Mouse (Mus musculus) large intestine, adult 2 months (tissue): Measurements from ENCODE around the gene Ntrk3. TPM values are rescaled to one million over a fixed set of nuclear protein-coding genes. Genes with fewer than 3 reads are reported as not detected.

Source experiments
- DNase-seq: peaks from one replicate; pipeline ENCODE4 v3.0.0-alpha.2; 2012; ENCODE audit warnings: low read depth, low spot score
- WGBS: fragments of 180-500 bp; shearing (Covaris S2); methylation state at CpG from one replicate; pipeline ENCODE4 v1.1.7; 2018; 5-methylcytosine and 5-hydroxymethylcytosine counted together
- polyA plus RNA-seq: library from polyadenylated mRNA; depleted of rRNA; stranded (reverse); fragments of >200 nt; gene quantifications from 2 replicates; pipeline ENCODE4 v1.2.3, GENCODE M21; 2012

Ntrk3 gene
- polyA plus RNA-seq, 1 experiment, result 1.0 TPM

DNA sequence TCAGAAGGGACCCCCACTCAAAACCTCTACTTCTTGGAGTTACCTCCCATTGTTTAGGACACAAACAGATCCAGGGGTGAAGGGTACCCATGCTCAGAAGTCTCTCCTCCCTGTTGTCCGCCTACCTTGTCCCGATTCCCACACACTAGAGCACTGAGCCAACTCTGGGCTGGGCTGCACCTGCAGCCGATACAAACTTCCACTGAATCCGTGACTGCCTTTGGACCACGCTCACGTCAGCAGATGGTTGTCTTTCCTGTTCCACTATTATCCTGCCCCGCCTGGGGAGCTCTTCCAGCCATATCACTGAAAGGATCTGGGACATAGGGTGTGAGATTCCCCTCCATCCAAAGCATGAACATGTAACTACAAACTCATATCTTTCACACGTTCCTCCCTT lies 188.4 kb downstream of the Ntrk3 start:
- DNase-seq, result no peak
- WGBS, result 81% methylated on average over 8 of the region's 8 CpGs

DNA sequence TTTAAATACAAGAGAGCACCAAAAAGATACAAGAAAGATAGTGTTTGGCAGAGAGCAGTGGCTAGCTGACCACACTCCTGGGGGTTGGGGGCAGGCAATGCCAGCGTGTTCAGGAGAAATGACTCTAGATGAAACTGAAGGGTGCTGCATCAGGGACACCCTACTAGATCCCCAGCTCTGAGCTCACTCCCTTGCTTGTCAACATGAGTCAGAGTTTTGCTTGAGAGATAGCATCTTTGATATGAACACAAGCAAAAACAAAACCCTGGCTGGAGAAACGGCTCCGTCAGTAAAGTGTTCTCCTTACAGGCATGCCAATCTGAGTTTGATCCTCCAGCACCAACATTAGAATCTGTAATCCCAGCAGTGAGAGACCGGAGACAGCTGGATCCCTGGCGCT lies 189.1 kb downstream of the Ntrk3 start:
- DNase-seq, result no peak
- WGBS, result 83% methylated on average over 5 of the region's 5 CpGs

DNA sequence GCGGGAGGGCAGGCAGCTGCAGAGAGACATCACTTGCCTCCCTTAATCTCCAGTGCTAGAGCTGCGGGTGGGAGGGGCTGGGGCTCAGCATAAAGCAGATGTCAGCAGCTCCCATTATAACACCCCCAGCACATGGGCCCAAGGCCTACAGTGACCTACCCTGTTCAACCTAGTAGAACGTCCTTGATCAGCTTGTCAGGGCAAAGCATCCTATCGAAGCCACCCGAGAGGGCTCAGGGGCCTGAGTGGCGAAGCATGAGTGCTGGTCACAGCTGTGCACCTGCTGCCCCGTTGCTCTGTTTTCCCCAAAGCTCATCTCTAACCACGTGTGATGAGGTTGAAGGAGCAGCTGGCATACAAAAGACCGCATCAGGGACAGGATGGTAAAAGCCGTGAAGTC lies 191.3 kb downstream of the Ntrk3 start:
- DNase-seq, result no peak
- WGBS, result 76% methylated on average over 10 of the region's 10 CpGs

DNA sequence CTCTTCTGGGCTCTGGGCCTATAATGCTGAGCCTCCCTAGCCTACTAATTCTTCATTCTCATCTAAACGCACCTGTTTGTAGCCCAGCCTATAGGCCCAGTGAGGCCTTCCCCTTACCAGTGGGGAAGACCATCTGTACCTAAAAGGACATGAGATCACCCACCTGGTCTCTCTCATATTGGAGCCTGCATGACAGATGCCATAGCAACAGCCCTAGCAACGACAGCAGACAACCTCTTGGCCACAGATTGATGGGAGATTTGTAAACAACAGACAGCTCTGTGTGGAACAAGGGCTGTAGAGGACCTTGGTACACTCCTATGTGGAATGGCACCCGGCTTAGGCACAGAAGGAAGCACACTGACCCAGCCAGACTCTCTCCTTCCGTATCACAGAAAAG lies 195.3 kb downstream of the Ntrk3 start:
- DNase-seq, result no peak
- 61% methylated on average over 4 of the region's 4 CpGs for WGBS

DNA sequence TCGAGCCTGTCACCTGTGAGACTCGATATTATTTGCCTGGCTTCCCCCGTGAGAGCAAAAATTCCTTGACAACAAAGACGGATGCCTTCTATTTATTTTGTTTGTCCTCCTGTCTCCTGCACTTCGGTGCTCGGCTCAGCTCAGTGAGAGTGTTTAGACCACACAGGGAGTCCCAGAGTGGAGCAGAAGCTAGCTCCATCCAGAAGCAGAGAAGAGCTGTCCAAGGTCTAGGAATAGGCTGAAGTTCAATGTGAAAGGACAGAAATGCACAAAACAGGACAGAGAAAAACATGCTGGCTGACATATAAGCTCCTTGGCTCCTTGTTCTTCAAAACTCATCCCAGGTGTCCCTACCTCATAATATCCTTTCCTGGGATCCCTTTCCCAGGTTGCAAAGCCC lies 207.5 kb downstream of the Ntrk3 start:
- no peak for DNase-seq
- WGBS, result 26% methylated on average over 6 of the region's 6 CpGs

DNA sequence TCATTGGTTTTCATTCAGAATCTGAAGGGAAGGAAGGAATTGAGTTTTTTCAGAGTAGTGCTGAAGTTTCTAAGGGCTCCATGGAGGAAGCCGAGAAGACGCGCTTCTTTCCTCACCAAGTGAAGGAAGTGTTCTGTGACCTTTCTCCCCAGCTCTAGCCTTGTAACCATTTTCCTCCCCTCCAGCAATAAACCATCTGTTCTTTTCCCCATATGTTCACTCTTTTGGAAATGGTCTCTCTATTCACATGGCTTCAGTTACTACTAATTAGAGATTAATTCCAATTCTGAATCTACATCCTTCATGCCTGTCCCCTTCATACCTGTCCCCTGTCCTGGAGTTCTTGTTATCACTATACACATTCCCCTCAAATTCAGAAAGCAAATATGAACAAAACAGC lies 209.8 kb downstream of the Ntrk3 start:
- 82% methylated on average over 3 of the region's 3 CpGs for WGBS

DNA sequence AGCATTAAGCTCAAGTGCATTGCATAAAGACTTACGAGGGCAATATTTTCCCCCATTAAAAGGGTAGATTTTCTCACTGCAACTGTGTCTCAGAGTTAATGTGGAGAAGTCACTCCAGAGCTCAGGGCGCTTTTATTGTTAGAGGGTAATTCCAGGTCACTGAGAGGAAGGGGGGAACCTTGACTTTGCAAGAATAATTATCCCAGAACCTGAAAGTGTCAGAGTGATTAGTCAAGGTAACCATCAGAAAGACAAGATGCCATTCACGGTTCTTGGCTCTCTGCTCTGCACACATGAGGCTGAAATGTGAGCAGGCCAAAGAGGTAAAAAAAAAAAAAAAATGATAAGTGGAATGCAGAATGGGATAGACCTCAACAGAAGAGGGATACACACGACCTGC lies 210.2 kb downstream of the Ntrk3 start:
- no peak for DNase-seq
- 42% methylated on average over 4 of the region's 4 CpGs for WGBS

More for the DNA sequence above, 209.8 kb downstream of the Ntrk3 start:
- DNase-seq, result no peak

DNA sequence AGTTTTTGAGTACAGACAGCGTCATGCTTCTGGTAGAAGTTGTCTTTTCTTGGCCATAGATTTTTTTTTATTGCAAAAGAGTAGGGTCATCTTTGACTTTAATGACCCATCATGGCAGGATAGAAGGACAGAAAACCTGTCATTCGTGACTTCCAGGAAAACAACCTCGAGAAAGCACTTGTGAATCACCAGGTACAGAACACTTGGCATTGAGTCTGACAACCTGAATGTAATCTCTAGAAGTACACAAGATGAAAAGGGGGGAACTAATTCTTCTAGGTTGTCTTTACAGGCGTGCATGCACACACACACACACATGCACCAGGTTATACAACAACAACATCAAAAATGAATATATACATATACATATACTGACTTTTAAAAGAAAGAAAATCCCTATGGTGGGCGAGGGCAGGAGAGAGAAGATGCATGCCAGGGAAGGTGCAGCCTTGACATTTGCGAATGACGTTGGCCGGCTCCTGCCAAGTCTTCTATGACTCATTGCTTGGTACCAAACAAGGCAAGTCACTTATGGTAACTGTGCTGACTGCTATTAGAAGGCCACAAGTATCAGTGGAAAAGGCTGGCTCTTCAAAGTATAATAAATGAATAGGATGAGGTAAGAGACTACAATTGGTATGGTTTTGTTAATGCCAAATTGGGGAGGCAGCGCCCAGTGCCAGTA lies 217.4 kb downstream of the Ntrk3 start:
- no peak for DNase-seq
- 80% methylated on average over 9 of the region's 9 CpGs for WGBS

DNA sequence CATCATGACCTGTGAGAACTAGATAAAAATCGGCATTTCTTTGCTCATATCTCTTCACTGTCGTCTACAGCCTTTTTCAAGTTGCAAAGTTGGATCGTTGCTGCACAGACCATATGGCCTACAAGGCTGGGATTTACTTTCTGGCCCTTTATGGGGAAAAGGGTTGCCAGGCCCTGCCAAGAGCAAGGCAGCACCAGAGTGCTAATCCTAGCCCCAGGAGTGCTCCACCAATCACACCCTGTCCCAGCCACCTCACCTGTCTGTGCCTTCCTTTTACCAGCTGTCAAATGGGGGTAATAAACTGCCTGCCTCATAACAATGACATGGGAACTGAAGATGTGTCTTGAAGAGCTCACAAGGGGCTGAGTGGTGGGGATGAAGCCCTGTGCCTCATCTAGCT lies 218.1 kb downstream of the Ntrk3 start:
- no peak for DNase-seq
- WGBS, result 82% methylated on average over 3 of the region's 3 CpGs

DNA sequence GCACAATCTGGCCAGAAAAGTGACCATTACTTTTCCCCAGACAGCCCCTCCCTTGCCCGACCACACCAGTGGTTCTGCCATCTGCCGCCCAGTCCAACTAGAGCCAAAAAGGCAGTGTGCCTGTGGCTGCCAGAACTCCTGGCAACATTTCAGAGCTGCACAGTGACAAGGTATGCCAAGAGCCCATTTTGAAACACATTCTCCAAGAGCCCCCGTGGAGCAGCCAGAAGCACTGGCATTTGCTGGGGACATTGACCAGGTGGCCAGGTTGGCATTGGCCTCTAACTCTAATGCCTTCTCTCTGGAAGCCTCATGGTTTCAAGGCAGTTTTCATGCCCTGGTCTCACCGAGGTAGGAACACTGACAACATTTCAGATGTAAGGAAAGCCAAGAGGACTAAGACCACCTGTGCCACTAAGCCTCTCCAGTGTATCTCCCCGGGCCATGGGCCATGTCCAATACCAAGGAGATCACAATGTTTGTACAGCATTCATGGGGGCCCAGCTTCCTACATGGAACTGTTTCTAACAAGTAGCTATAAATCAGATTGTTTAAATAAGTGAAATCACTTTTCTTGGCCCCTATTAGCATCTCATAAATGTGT lies 218.9 kb downstream of the Ntrk3 start:
- no peak for DNase-seq
- WGBS, result 76% methylated on average over 5 of the region's 5 CpGs

DNA sequence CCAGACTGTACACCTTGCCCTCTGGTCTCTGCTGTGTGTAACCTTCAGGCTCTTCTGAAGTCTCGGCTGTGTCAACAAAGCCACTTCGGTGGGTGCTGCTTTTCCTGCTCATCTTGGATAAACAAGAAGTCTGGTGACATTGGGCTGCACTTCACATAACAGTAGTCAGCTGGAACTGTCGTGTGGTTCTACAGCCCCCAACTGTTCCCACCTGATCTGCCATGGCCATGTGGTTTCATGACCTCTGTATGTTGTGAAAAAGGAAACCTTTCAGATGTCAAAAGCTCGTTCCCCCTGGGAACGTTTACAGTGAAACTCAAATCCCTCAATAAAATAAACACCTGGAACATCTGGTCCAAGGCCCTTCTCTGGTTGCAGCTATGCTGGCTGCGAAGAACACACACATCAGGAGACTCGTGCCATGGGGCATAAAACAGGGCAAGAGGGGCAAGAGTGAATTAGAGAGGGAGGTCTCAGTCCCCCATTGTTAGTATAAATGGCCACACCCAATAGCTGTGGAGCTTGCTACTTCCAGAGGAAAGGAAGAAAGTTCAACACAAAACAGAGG lies 222.7 kb downstream of the Ntrk3 start:
- no peak for DNase-seq
- 33% methylated on average over 7 of the region's 7 CpGs for WGBS

DNA sequence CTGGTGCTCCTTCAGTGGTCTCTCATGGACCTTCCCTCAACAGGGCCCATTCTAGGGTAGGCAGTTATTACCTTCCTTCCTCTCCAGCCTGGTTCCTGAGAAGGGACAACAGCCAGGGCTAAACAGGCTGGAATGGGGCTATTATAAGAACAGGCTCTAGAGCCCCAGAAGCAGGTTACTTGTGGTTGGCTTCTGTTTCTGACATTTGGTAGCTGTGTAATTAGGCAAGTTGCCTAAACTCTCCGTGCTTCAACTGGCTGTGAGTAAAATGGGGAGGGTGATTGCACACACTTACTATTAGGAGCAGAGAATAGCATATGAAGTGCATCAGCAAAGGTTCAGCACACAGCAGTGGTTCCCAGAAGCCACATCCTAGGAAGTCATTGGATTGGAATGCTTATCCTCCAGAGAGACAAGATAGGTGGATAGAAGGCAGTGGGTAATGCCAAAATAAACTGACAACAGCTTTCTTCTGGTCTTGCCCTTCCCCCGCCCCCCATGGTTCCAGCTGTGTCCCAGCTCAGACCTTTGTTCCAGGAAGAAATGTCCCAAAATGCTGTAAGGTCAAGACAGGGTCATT lies 230.7 kb downstream of the Ntrk3 start:
- no peak for DNase-seq
- WGBS, result 57% methylated on average over 2 of the region's 2 CpGs

DNA sequence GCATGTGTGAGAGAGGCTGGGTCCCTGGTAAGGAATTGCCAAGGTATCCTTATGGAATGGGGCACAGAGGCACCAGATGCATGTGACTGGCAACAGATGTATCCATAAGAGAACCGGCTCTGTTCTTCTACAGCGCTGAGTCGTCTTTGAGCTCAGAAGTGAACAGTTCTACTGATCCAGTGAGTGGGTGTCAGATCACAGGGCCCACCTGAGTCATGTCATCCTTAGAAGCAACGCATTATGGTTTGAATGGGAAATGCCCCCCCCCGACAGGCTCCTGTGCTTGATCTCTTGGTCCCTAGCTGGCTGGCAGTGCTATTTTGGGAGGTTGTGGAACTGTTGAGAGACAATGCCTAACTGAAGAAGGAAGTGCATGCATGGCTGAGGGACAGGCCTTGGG lies 236.9 kb downstream of the Ntrk3 start:
- WGBS, result 86% methylated on average over 5 of the region's 5 CpGs
- DNase-seq, result no peak

DNA sequence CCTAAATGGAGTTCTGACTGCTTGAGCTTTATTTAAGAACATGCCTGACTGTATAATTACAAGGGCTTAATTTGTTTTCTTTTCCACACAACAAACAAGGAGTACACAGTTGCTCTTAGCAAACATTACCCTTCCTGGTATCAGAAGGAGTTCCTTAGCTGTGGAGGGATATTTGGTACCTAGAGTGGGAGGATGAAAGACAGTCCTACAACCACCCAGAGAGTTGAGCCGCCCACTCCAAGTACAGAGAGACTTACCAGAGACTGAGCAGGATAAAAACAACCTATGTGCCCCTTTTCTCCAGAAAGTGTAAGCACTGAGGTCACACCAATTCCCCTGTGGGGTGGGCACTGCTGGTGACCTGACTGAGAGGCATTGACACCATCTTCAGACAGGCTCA lies 237.8 kb downstream of the Ntrk3 start:
- no peak for DNase-seq
- WGBS, result 70% methylated on average over 1 of the region's 1 CpGs

DNA sequence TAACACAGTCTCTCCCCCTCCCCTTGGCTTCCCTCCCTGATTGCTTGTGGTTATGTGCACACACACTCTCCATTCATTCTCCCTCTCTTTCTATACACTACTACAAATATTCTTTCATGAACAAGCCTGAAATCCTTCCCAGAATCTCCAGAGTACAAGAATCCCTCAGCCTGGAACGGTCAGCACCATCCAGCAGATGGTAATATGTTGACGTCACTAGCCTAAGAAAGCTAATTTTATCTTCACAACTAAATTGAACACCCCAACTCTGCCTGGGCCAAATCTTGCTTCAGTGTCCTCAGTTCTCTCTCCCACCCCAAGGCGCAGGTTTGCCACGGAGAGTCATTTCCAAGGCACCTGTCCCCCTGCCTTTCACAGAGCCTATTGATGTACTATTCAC lies 239.5 kb downstream of the Ntrk3 start:
- 78% methylated on average over 4 of the region's 4 CpGs for WGBS

DNA sequence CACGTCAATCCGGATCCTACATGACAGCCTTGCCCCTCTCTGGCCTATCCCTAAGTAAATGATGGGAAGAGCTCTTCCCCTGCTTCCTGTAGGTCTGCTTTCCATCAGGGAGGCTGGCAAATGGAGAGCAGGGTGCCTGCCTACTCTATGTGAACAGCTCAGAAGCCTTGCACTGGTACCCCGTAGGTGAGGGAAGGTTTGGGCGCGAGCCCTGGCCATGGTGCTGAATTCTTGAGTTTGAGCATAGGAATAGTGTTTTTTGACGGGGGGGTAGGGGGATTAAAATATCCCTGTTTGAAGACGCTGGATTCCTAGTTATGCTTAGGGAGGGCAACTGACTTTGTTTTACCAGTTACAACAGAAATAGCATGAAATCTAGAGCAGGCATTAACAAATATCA lies 240.0 kb downstream of the Ntrk3 start:
- DNase-seq, result no peak
- 50% methylated on average over 7 of the region's 7 CpGs for WGBS

More for the DNA sequence above, 239.5 kb downstream of the Ntrk3 start:
- DNase-seq, result no peak

DNA sequence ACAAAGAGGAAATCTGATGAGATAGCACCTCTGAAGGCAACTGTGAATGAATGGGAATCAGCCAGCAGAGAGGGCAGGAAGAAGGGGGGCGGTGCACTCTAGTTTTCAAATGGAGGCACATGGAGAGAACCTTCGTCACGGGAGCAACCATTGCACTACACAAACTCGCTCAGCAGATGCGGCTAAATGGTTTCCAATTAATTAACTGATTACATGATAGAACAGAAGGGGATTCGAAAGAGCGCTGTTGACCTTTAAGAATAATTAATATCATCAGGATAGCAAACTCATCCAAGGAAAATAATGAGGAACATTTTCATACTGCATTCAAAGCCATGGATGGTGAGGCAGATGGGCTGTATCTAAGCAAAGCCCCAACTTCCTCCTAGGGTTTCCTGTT lies 244.2 kb downstream of the Ntrk3 start:
- DNase-seq, result no peak
- 91% methylated on average over 7 of the region's 7 CpGs for WGBS

DNA sequence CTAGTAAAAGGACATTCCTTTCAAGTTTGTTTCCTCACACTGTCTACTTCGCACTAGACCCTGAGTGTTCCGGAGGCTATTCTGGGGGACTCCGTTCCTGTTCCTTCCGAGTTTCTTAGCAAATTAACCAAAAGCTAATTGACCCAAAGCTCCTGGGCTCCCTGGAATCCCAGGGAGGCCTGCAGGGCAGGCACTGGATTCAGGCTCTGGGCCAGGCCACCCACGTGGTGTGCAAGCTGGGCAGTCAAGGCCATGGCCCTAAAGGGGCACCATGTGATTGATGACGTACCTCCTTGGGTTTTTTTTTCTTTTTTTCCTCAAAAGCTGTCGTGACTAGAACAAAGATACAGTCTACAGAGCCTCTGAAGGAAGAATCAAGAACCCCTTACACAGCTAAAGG lies 246.6 kb downstream of the Ntrk3 start:
- WGBS, result 20% methylated on average over 7 of the region's 7 CpGs

DNA sequence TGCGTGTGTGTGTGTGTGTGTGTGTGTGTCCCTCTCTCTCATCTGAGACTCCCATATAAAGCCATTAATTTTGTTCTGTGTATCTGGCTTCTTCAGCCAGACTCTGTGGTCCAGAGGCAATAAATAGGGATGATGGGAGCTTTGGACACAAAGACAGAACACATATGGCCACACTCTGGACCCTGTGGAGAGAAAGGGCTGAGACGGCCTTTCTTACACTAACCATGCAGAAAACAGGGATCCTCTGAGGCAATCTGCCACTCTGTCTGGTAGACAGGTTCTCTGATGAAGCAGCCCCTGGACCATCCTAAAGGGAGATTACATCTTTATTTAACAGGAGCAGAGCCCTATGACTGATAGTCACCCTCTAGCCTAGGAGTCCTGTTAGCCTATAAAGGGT lies 253.5 kb downstream of the Ntrk3 start:
- WGBS, result 69% methylated on average over 2 of the region's 2 CpGs
- DNase-seq, result no peak

More for the DNA sequence above, 246.6 kb downstream of the Ntrk3 start:
- DNase-seq, result no peak

DNA sequence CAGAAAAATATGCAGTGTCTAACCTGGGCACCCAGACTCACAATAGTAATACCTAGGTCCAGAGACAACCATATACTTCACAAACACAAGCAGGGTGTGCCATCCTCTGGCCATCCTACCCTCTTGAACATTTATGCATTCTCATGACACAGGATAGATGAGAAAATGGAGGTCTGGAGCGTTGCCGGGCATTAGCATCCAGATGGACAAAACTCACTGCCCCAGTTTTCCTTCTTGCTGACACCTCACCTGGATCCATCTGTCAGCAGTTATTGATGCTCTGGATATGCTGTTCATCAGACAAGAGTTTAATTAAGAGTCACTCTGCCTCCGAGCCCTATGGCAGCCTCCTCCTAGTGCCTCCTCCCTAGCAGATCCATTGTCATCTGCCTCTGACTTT lies 254.1 kb downstream of the Ntrk3 start:
- 92% methylated on average over 3 of the region's 3 CpGs for WGBS

DNA sequence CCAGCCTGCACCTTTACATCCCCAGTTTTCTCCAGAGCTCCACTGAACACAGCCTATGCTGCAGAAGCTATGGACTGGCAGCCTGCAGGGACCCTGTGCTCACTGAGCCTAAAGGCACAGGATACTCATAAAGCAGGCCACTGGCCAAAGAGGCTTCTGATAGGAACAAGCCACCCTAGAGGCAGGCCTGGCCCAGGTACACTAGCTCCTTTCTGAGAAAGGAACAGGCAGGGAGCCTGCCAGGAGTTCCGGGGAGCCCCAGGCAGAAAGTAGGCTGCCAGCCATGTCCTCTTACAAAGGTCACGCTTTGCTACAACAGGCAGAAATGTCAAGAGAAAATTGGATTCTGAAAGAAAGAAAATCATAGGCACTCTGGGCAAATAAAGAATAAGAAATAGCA lies 254.8 kb downstream of the Ntrk3 start:
- DNase-seq, result no peak
- WGBS, result 79% methylated on average over 2 of the region's 2 CpGs

More for the DNA sequence above, 254.1 kb downstream of the Ntrk3 start:
- no peak for DNase-seq
